Mouse (Mus musculus) forebrain, embryonic 15.5 days (tissue): ENCODE results near the gene Lrba. TPM values are rescaled to one million over a fixed set of nuclear protein-coding genes. Genes with fewer than 3 reads are reported as not detected.

Experiments used
- ATAC-seq: fragments of 200-750 bp; cut with Nextera tagmentation; replicated peaks from 2 replicates; pipeline ENCODE4 v1.8.0; 2017; ENCODE audit warnings: mild to moderate bottlenecking, moderate TSS enrichment, moderate library complexity
- H3K27ac ChIP-seq: fragments of 300-500 bp; sonication (generic); replicated peaks from 2 replicates; pipeline ENCODE4 v1.5.1; 2015; ENCODE audit warnings: mild to moderate bottlenecking, inconsistent platforms
- H3K27me3 ChIP-seq: fragments of 300-500 bp; sonication (generic); 2 replicates; pipeline ENCODE4 v1.6.1; 2015; ENCODE audit warnings: inconsistent platforms
- H3K36me3 ChIP-seq: fragments of 300-500 bp; sonication (generic); 2 replicates; pipeline ENCODE4 v1.6.1; 2015; ENCODE audit warnings: mild to moderate bottlenecking, inconsistent platforms
- H3K4me1 ChIP-seq: fragments of 300-500 bp; sonication (generic); 2 replicates; pipeline ENCODE4 v1.6.1; 2015; ENCODE audit warnings: inconsistent platforms
- H3K4me2 ChIP-seq: fragments of 300-500 bp; sonication (generic); replicated peaks from 2 replicates; pipeline ENCODE4 v1.6.1; 2015; ENCODE audit warnings: mild to moderate bottlenecking, inconsistent platforms
- H3K4me3 ChIP-seq: fragments of 300-500 bp; sonication (generic); 2 replicates; pipeline ENCODE4 v1.5.1; 2015; ENCODE audit warnings: mild to moderate bottlenecking, inconsistent platforms
- H3K9ac ChIP-seq: fragments of 300-500 bp; sonication (generic); replicated peaks from 2 replicates; pipeline ENCODE4 v1.6.1; 2015; ENCODE audit warnings: mild to moderate bottlenecking, inconsistent platforms
- H3K9me3 ChIP-seq: fragments of 300-500 bp; sonication (generic); 2 replicates; pipeline ENCODE4 v1.6.1; 2016; ENCODE audit warnings: inconsistent platforms
- WGBS: fragments of 180-500 bp; shearing (Covaris S2); methylation state at CpG from one replicate; pipeline ENCODE4 v1.1.7; 2015; ENCODE audit warnings: mixed read lengths; 5-methylcytosine and 5-hydroxymethylcytosine counted together
- polyA plus RNA-seq: library from polyadenylated mRNA; unstranded; fragments of >200 nt; fragmentation: Nextera tagmentation; extraction: Ambion mirVana; gene quantifications from 2 replicates; pipeline ENCODE4 v1.2.1, GENCODE M21; 2015

Lrba gene
- polyA plus RNA-seq, 1 experiment from 2014 or later: 2.3 TPM

GRCm38 (mm10) chr3:86796716-86797115 is 572.2 kb downstream of the Lrba start:
- H3K36me3 ChIP-seq: peaks cover 51% of the 10 kb centered on the region
- ATAC-seq: no peak
- H3K4me3 ChIP-seq: no peak overlapping the region
- H3K9me3 ChIP-seq: no peaks in the 10 kb centered on the region
- no peaks in the 10 kb centered on the region for H3K27me3 ChIP-seq
- no peak overlapping the region for H3K4me2 ChIP-seq
- no peaks in the 10 kb centered on the region for H3K4me1 ChIP-seq
- H3K27ac ChIP-seq: no peak overlapping the region
- H3K9ac ChIP-seq: no peak overlapping the region
- WGBS: 48% methylated on average over 6 of the region's 6 CpGs

- H3K27ac ChIP-seq: no peak overlapping the region
- H3K36me3 ChIP-seq: peaks cover 41% of the 10 kb centered on the region
- H3K9me3 ChIP-seq: no peaks in the 10 kb centered on the region
- no peak for ATAC-seq
- H3K4me1 ChIP-seq: no peaks in the 10 kb centered on the region
- no peak overlapping the region for H3K4me3 ChIP-seq
- no peak overlapping the region for H3K4me2 ChIP-seq
- no peaks in the 10 kb centered on the region for H3K27me3 ChIP-seq
- H3K9ac ChIP-seq: no peak overlapping the region
- 90% methylated on average over 13 of the region's 13 CpGs for WGBS
Observed at GRCm38 (mm10) chr3:86797871-86798460, 573.5 kb downstream of the Lrba start.

GRCm38 (mm10) chr3:86799041-86799440 is 574.6 kb downstream of the Lrba start:
- no peak overlapping the region for H3K4me3 ChIP-seq
- peaks cover 32% of the 10 kb centered on the region for H3K36me3 ChIP-seq
- H3K4me2 ChIP-seq: no peak overlapping the region
- H3K9ac ChIP-seq: no peak overlapping the region
- H3K4me1 ChIP-seq: no peaks in the 10 kb centered on the region
- H3K27me3 ChIP-seq: no peaks in the 10 kb centered on the region
- no peak for ATAC-seq
- no peaks in the 10 kb centered on the region for H3K9me3 ChIP-seq
- 94% methylated on average over 9 of the region's 9 CpGs for WGBS
- H3K27ac ChIP-seq: no peak overlapping the region

- no peak for ATAC-seq
- Histone ChIP-seq H3K4me2 (no peak overlapping the region), H3K4me3 (no peak overlapping the region), H3K9me3 (no peaks in the 10 kb centered on the region), H3K27ac (no peak overlapping the region), H3K36me3 (peaks cover 39% of the 10 kb centered on the region), H3K4me1 (no peaks in the 10 kb centered on the region), H3K27me3 (no peaks in the 10 kb centered on the region), H3K9ac (no peak overlapping the region)
- WGBS: 82% methylated on average over 8 of the region's 8 CpGs
Observed at GRCm38 (mm10) chr3:86800841-86801240, 576.4 kb downstream of the Lrba start.

GRCm38 (mm10) chr3:86802825-86803224 is 578.3 kb downstream of the Lrba start:
- Histone ChIP-seq H3K4me1 (no peaks in the 10 kb centered on the region), H3K27ac (no peak overlapping the region), H3K4me2 (no peak overlapping the region), H3K27me3 (no peaks in the 10 kb centered on the region), H3K36me3 (peaks cover 32% of the 10 kb centered on the region), H3K9me3 (no peaks in the 10 kb centered on the region), H3K9ac (no peak overlapping the region), H3K4me3 (no peak overlapping the region)
- ATAC-seq: no peak
- WGBS: 75% methylated on average over 8 of the region's 8 CpGs

GRCm38 (mm10) chr3:86804265-86804664 is 579.8 kb downstream of the Lrba start:
- no peaks in the 10 kb centered on the region for H3K4me1 ChIP-seq
- no peak for ATAC-seq
- no peaks in the 10 kb centered on the region for H3K9me3 ChIP-seq
- no peak overlapping the region for H3K4me3 ChIP-seq
- H3K27ac ChIP-seq: no peak overlapping the region
- H3K9ac ChIP-seq: no peak overlapping the region
- 80% methylated on average over 9 of the region's 9 CpGs for WGBS
- no peaks in the 10 kb centered on the region for H3K27me3 ChIP-seq
- no peak overlapping the region for H3K4me2 ChIP-seq
- H3K36me3 ChIP-seq: peaks cover 19% of the 10 kb centered on the region

GRCm38 (mm10) chr3:86806834-86807233 is 582.4 kb downstream of the Lrba start:
- Histone ChIP-seq H3K36me3 (peaks cover 17% of the 10 kb centered on the region), H3K4me3 (no peak overlapping the region)
- 90% methylated on average over 9 of the region's 9 CpGs for WGBS

GRCm38 (mm10) chr3:86807750-86808467 is 583.4 kb downstream of the Lrba start:
- Histone ChIP-seq H3K27ac (no peak overlapping the region), H3K9ac (no peak overlapping the region), H3K4me1 (no peaks in the 10 kb centered on the region), H3K4me2 (no peak overlapping the region), H3K36me3 (peaks cover 20% of the 10 kb centered on the region), H3K27me3 (no peaks in the 10 kb centered on the region), H3K4me3 (no peak overlapping the region), H3K9me3 (no peaks in the 10 kb centered on the region)
- 67% methylated on average over 14 of the region's 14 CpGs for WGBS
- ATAC-seq: no peak

More at GRCm38 (mm10) chr3:86806834-86807233, 582.4 kb downstream of the Lrba start:
- no peak overlapping the region for H3K9ac ChIP-seq
- no peak for ATAC-seq
- H3K4me1 ChIP-seq: no peaks in the 10 kb centered on the region
- no peaks in the 10 kb centered on the region for H3K9me3 ChIP-seq
- no peak overlapping the region for H3K27ac ChIP-seq
- H3K4me2 ChIP-seq: no peak overlapping the region
- no peaks in the 10 kb centered on the region for H3K27me3 ChIP-seq

GRCm38 (mm10) chr3:86809199-86809598 is 584.7 kb downstream of the Lrba start:
- no peak for ATAC-seq
- no peak overlapping the region for H3K9ac ChIP-seq
- H3K9me3 ChIP-seq: no peaks in the 10 kb centered on the region
- no peaks in the 10 kb centered on the region for H3K4me1 ChIP-seq
- peak overlapping the region; percentile 39; the same call in 1 of the 2 replicates for H3K27ac ChIP-seq
- no peak overlapping the region for H3K4me2 ChIP-seq
- 67% methylated on average over 9 of the region's 9 CpGs for WGBS
- H3K4me3 ChIP-seq: no peak overlapping the region
- H3K36me3 ChIP-seq: peaks cover 23% of the 10 kb centered on the region
- no peaks in the 10 kb centered on the region for H3K27me3 ChIP-seq

GRCm38 (mm10) chr3:86809646-86810045 is 585.2 kb downstream of the Lrba start:
- no peaks in the 10 kb centered on the region for H3K4me1 ChIP-seq
- peaks cover 24% of the 10 kb centered on the region for H3K36me3 ChIP-seq
- no peaks in the 10 kb centered on the region for H3K27me3 ChIP-seq
- H3K27ac ChIP-seq: peak overlapping the region; percentile 39; the same call in 1 of the 2 replicates
- H3K4me2 ChIP-seq: no peak overlapping the region
- no peaks in the 10 kb centered on the region for H3K9me3 ChIP-seq
- no peak for ATAC-seq
- H3K4me3 ChIP-seq: no peak overlapping the region
- H3K9ac ChIP-seq: no peak overlapping the region
- WGBS: 77% methylated on average over 2 of the region's 2 CpGs

GRCm38 (mm10) chr3:86810908-86811307 is 586.4 kb downstream of the Lrba start:
- WGBS: 77% methylated on average over 5 of the region's 5 CpGs
- Histone ChIP-seq H3K27me3 (no peaks in the 10 kb centered on the region), H3K9ac (no peak overlapping the region), H3K36me3 (peaks cover 21% of the 10 kb centered on the region), H3K4me3 (no peak overlapping the region), H3K4me1 (no peaks in the 10 kb centered on the region), H3K27ac (no peak overlapping the region), H3K4me2 (no peak overlapping the region), H3K9me3 (no peaks in the 10 kb centered on the region)
- no peak for ATAC-seq

GRCm38 (mm10) chr3:86812689-86813088 is 588.2 kb downstream of the Lrba start:
- WGBS: 31% methylated on average over 3 of the region's 3 CpGs
- H3K36me3 ChIP-seq: peaks cover 18% of the 10 kb centered on the region
- ATAC-seq: peak; percentile 84
- H3K27me3 ChIP-seq: no peaks in the 10 kb centered on the region
- H3K27ac ChIP-seq: no peak overlapping the region
- no peak overlapping the region for H3K9ac ChIP-seq
- no peak overlapping the region for H3K4me2 ChIP-seq
- H3K4me1 ChIP-seq: no peaks in the 10 kb centered on the region
- H3K9me3 ChIP-seq: no peaks in the 10 kb centered on the region
- H3K4me3 ChIP-seq: no peak overlapping the region
